Mouse (Mus musculus): Measurements from ENCODE around the gene Rgcc. TPM values are rescaled to one million over a fixed set of nuclear protein-coding genes. Genes with fewer than 3 reads are reported as not detected.

Gene Rgcc
- total RNA-seq, 1 experiment from 2014 or later, result 20.8 TPM

DNA sequence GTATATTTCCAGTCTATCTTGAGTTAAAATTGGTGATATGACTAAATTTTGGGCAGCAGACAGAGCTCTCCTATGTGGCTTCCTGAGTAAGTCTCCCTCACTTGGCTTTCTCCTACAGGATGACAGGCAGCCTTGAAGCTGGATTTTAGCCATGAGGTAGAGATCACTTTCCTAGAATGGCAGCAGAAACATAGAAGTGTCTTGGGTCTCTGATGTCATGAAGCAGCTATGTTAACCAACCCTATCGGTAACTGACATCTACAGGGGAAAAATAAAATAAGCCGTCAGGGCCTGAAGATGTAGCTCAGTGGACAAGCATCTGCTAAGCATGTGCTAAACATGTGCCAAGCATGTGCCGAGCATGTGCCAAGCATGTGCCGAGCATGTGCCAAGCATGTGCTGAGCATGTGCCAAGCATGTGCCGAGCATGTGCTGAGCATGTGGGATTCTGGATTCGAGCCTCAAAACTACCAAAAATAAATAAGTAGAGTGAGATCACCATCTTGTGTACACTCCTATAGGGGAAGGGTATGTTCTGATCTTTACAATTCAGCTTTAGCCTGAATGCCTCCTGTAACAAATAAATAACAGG lies 3.5 kb upstream of the Rgcc start:
- ATAC-seq (ENCODE audit: extremely low read depth, insufficient number of reproducible peaks, low FRiP score, poor library complexity, severe bottlenecking), result no peak

DNA sequence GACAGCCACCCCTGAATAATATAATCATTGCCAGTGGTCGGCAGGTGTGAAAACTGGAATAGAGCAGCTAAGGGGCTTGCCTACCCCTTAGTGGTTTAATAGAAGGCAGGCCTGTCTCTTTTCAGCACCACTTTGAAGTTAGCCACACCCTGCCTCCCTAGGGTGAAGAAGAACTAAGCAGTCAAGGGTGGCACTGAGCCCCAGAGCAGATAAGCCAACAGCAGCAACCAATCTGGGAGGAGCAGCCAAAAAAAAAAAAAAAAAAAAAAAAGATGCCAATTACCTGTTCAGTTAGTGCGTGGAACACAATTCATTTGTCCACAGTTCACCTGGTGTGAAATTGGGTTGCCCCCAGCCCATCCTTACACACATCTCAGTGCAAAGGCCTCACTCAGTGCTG lies 1.7 kb upstream of the Rgcc start:
- no peak for ATAC-seq (ENCODE audit: extremely low read depth, insufficient number of reproducible peaks, low FRiP score, poor library complexity, severe bottlenecking)

DNA sequence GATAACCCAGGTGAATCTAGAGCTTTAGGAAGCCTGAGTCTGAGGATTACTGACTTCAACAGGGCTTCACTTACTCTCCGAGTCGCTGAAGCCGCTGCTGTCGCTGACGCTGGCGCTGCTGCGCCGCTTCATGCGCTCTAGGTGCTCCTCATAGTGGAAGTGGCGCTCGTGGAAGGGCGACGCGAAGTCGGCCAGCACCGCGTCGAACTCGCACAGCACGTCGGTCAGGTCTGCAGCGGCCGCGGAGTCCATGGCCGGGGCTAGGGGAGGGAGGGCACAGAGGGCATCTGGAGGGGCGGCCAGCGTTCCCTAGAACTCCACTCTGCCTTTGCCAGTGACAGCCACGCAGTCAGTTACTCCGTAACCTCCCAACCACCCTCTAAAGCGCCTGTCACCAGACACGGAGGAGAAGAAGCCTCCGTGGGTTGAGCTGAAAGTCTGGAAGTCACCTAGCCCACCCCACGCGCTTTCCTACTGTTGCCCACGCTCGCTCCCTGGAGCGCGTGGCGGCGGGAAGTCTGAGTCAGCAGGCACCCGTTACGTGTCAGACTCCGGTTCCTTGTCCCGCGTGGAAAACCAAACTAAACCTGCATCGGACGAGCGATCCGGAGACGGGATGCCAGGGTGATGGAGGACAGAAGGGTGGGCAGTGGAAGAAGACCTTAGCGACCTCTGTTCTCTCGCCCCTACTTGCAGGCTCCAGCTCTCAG lies 649 bp downstream of the Rgcc start:
- ATAC-seq (ENCODE audit: extremely low read depth, insufficient number of reproducible peaks, low FRiP score, poor library complexity, severe bottlenecking), result peak; percentile 15; the same call in 1 of the 2 replicates

DNA sequence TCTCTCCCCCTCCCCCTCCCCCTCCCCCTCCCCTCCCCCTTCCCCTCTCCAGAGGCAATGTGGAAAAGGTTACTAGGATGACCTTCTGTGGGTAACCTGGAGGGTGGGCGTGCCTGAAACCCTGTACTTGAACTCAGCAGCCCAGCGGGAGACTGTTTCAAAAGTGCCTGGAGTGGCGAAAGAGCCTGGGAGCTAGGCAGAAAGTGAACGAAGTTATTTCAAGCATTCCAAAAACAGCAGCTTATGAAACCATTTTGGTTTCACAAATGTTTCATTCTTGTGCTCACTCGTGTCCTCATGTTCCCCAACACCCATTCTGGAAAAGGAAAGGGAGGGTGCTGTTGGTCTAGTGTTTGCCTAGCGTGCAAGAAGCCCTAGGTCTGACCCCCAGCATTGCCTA lies 1.6 kb downstream of the Rgcc start:
- no peak for ATAC-seq (ENCODE audit: extremely low read depth, insufficient number of reproducible peaks, low FRiP score, poor library complexity, severe bottlenecking)

DNA sequence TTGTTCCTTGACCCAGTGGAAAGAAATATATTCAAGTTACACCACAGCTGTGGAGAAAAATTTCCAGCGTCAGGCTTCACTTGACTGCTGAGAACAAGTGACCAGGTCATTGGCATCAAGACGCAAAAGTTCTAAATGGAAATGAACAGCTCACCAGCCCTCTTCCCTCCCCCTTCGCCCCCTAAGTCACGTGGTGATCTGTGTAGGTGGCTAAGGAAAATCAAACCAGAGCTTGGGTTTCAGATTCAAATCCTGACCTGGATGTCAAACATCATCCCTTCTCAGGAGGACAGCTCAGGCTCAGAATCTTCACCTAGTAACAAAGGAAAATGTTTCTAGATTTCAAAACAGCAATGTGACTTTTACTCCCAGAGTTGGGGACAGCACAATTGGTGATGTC lies 2.2 kb downstream of the Rgcc start:
- no peak for ATAC-seq (ENCODE audit: extremely low read depth, insufficient number of reproducible peaks, low FRiP score, poor library complexity, severe bottlenecking)

DNA sequence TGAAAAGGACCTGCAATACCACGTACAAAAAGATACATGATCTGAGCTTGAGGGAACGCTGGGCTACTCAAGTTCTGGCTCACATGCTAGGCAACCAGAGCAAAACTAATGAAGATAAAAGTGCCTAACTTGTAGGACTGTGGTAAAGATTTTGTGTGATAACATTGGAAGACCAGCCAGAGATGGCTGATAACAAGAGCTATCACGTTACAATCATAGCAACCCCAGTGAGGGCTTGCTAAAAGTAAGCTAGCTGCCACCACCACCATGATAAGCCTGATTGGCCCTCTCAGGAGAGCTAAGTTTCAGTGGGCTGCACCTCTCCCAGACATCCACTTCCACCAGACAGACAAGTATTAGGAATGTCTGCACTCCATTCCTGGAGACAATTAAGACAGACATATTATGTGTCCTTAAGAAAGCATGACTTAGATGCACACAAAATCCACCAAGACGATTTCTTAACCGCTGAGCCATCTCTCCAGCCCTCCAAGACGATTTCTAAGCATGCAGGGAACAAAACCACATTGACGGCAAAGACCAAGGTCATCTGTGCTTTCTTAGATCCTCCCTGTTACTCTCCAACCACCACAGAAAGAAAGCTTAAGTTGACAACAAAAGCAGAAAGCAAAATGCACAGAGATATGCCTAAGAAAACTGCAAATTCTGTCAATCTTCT lies 3.0 kb downstream of the Rgcc start:
- ATAC-seq (ENCODE audit: extremely low read depth, insufficient number of reproducible peaks, low FRiP score, poor library complexity, severe bottlenecking), result no peak

DNA sequence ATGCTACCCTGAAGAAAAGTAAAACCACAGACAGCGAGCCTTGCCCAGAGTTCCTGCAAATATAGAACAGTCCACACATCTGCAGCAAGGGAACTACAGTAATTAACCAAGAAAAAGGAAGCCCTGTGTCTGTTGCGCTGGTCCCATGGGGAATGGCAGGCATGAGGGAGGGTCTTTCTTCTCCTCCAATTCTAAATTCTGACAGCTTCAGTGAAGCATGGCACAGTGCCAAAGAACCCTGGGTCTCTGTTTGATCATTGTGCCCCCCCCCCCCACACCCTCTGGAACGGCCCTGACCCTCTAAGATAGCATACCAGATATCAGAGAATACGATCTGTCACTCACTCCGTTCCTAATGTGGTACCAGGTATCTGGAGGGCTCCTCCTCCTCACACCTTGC lies 4.6 kb downstream of the Rgcc start:
- no peak for ATAC-seq (ENCODE audit: extremely low read depth, insufficient number of reproducible peaks, low FRiP score, poor library complexity, severe bottlenecking)

DNA sequence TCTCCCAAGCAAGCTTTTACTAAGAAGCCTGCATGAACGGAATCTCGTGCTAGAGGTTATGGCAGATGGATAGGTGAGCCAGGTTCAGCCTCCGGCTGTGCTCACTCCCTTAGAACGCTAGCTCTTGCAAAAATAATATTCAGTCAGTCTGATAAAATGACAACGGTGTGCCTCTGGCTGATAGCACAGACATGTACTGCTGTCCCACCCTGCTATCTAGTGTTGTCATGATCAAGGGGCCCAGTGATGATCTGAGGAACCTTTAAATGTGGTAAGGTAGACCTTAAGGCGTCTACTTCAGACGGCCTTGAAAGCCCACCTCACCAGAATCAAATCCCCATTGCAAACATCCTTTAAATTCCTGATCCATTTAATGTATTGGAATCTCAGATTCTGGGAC lies 5.2 kb downstream of the Rgcc start:
- ATAC-seq (ENCODE audit: extremely low read depth, insufficient number of reproducible peaks, low FRiP score, poor library complexity, severe bottlenecking), result no peak

DNA sequence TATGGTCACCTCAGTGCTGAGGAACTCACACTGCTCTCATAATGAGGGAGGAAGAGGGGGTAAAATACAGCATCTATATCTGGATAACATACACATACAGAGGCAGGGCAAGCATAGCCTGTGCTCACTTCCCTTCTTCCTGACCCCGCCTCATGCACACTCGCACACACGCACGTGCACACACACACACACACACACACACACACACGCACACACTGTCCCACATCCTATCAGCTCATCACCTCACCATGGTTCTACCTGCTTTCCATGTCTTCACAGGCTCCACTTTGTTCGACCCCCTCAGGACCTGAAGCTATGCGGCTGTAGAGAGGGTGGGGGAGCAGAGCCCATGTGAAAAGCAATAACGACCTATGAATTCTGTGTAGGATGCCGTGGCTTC lies 5.9 kb downstream of the Rgcc start:
- no peak for ATAC-seq (ENCODE audit: extremely low read depth, insufficient number of reproducible peaks, low FRiP score, poor library complexity, severe bottlenecking)

DNA sequence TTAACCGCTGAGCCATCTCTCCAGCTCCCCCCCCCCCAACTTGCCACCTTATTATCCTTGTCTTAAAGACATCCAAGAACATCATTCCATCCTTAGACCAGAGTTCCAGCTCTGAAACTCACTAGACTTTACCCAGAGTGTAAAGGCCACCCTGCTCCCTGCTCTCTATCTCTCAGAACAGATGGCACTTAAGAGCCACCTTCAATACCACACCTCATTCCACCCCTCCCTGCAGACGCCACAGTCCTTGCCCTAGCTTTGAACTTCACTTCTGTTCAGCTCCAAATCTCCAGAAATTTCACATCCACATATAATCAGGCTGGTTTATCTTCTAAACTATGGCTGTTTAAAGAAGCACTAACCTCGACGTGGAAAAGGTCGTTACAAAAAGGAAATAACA lies 6.5 kb downstream of the Rgcc start:
- no peak for ATAC-seq (ENCODE audit: extremely low read depth, insufficient number of reproducible peaks, low FRiP score, poor library complexity, severe bottlenecking)

DNA sequence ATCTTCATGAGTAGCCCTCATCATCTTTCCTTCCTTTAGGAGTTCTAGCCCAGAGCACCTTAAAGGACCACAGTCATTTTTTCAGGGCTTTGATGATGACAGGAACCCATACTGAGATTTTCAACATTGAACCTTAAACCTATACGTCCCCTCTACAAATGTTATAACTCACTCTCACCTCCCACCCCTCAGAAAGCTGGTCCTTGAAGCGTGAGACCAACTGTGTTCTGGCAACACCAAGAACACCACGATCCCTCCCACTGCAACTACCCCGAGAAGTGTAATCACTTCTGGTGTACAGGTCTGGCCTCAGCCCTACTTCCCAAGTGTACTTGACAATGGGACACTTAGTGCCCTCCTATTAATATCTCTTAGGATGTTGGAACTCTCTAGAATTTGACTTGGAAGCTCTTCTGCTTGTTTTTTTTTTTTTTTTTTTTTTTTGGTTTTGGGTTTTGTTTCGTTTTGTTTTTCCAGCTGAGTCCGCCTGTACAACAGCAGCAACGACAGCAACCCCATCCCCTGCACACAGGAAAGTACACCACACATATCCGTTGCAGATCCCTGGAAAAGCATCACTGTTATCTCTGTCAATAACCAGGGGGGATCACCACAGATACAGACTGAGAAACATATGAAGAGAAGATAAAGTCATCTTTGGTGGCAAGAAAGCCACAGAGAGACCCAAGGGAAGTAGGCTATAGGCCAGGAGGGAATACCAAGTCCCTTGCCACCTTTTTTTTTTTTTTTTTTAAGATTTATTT lies 7.2 kb downstream of the Rgcc start:
- no peak for ATAC-seq (ENCODE audit: extremely low read depth, insufficient number of reproducible peaks, low FRiP score, poor library complexity, severe bottlenecking)

DNA sequence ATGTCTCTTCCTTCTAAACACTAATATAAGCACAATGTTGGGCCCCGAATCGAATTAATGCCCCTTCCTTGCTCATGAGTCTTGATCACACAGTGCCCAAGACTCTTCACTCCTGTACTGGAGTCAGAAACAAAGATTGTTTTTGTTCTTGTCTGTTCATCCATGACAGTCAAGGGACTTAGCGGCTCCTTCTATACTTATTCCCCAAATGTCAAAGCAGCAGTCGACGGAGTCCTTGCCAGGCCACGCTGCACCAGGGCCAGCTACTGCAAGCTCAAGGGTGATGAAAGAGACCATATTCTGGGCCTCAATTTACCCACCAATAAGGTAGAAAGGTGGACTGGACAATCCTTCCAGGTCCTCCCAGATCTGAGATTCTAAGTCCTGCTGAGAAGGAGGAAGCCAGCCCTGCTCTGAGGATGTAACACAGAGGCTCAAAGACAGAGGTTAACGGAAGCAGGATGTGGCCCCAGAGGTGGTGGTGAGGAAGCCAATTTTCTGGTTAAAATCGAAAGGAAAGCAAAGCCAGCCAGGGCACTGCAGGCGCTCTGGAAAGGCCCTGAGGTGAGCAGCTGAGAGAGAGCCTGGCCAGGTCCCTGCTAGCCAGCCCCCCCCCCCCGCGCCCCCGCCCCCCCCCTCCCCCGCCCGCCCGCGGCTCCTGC lies 8.2 kb downstream of the Rgcc start:
- peak; percentile 61 for ATAC-seq (ENCODE audit: extremely low read depth, insufficient number of reproducible peaks, low FRiP score, poor library complexity, severe bottlenecking)

DNA sequence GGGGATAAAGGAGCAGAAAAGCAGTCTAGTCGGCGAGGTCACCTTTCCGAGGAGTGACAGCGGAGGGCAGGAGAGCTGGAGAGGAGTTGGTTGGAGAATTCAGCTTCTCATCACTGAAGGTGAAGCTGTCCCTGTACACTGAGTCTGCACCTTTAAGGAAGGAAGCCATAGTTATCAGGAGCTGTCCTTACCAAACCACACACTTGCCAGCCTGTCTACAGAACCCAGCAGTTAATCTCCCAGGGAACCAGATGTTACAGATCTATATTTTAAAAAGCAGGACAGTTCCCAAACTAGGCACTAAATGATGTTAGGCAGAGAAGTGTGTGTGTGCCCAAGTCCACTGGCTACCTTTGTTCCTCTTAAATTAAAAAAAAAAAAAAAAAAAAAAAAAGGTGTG lies 9.8 kb downstream of the Rgcc start:
- ATAC-seq (ENCODE audit: extremely low read depth, insufficient number of reproducible peaks, low FRiP score, poor library complexity, severe bottlenecking), result no peak

DNA sequence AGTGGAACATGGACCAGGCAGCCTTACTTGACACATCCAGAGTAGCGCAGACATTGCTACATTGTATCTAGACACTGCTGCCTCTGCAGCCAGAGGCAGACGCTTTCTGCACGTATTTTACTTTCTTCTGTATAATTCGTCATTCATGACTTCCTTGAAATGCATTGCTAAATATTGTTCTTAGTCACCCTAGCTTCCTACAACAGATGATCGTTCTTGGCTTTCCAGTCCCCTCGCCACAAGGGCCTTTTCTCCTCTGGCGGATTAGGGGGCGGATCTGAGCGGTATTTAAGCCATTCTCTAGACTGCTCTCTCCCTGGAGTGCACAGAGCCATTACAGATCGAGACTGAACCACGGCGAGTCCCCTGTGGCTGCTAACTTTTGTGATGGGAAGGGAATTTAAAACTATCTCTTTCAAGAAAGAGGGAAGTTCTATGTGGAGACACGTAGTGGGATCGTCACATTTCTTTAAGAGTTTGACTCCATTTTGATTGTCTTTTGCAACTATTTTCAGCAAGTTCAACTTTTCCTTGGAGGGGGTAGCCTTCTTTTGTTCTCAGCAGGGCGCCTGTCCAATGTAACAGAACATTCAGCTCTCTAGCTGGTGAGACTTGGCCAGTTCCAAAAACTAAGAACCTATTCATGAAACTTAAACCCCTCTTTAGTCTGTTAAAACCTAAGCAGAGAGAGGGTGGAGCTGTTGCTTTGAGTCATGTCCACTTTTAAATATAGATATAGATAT lies 10.6 kb downstream of the Rgcc start:
- peak; percentile 30; the same call in 1 of the 2 replicates for ATAC-seq (ENCODE audit: extremely low read depth, insufficient number of reproducible peaks, low FRiP score, poor library complexity, severe bottlenecking)

DNA sequence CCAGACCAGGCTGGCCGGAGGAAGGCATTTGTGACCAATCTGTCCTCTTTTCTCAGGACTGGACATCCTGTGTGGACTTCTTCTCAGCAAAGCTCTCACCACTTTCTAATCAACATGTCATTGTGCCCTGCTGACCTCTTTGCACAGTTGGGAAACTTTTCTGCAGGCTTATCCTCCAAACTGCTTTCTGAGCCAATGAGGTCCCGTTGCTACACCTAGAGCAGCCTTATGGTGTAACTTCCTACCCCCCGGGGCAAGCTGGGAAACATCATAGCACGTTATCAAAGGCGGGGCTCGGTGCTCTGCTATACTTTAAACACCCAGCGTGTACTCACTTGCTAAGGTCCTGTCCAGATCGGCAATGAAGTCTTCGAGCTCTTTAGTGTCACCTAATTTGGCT lies 11.5 kb downstream of the Rgcc start:
- ATAC-seq (ENCODE audit: extremely low read depth, insufficient number of reproducible peaks, low FRiP score, poor library complexity, severe bottlenecking), result peak; percentile 22; the same call in 1 of the 2 replicates

DNA sequence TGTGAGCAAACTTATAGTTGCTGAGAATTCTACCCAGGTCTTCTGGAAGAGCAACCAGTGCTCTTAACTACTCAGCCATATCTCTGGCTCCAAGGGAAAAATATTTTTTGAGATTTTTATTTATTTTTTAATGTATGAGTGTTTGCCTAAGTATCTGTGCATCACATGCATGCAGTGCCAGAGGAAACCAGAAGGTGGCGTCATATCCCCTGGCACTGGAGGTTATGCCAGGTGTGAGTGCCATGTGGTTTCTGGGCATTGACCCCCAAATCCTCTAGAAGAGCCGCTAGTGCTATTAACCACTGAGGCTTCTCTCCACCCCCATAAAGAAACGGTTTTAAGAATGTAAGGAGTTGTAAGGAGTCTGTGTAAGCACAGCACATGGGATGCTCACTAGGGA lies 13.2 kb downstream of the Rgcc start:
- ATAC-seq (ENCODE audit: extremely low read depth, insufficient number of reproducible peaks, low FRiP score, poor library complexity, severe bottlenecking), result peak; percentile 46; the same call in 1 of the 2 replicates

DNA sequence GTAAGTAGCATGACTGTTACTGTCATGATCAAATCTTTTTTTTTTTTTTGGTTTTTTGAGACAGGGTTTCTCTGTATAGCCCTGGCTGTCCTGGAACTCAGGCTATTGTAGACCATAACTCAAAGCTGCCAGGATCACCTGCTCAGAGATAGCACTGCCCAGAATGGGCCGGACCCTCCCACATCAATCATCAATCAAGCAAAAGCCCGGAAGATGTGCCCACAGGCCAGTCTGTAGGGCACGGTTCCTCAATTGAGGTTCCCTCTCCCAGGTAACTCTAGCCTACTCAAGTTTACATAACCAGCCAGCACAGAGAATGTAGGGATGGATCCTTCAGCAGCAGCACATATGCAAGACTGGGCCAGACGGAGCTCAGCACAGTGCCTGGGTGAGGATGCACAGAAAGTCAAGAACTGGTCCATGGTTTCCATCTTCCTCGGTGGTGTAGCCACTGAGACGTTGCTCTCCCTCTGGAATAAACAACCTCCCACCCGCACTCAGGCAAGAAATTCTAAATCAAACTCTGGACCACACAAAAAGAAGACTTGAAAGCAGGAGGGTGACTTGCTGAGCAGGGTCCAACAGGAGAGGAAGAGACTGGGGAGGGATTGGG lies 14.1 kb downstream of the Rgcc start:
- ATAC-seq (ENCODE audit: extremely low read depth, insufficient number of reproducible peaks, low FRiP score, poor library complexity, severe bottlenecking), result no peak

DNA sequence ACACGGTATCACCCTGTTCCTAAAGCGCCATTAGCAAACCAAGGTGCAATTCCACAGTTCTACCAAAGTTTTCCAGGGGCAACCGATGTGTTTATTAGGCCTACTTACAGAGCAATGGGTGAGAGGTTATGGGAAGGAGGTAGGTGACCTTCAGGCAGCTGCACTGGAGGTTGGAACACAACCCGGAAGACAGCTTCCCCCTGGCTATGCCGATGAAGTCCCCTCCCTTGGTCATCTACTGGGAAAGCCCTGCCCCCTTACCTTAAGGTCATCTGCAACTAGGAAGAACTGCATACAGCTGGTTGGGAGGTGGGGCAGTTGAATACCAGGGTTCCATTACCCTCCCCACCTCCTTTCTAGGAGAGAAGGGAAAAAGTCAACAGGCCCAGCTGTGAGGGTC lies 15.9 kb downstream of the Rgcc start:
- no peak for ATAC-seq (ENCODE audit: extremely low read depth, insufficient number of reproducible peaks, low FRiP score, poor library complexity, severe bottlenecking)

Measured in neutrophil, adult 5-6 weeks (primary cell).